Mouse (Mus musculus) ES-CJ7 (cell line): ENCODE data around the gene Nosip.
"Not testable (repeated sequence)": the region's sequence is repeated elsewhere in the genome, so short reads cannot be mapped to it uniquely, and the experiment has no call there.

Source experiments
- DNase-seq: peaks from one replicate; pipeline ENCODE4 v3.0.0; 2011; ENCODE audit warnings: low read depth, low spot score

Nosip gene

DNA sequence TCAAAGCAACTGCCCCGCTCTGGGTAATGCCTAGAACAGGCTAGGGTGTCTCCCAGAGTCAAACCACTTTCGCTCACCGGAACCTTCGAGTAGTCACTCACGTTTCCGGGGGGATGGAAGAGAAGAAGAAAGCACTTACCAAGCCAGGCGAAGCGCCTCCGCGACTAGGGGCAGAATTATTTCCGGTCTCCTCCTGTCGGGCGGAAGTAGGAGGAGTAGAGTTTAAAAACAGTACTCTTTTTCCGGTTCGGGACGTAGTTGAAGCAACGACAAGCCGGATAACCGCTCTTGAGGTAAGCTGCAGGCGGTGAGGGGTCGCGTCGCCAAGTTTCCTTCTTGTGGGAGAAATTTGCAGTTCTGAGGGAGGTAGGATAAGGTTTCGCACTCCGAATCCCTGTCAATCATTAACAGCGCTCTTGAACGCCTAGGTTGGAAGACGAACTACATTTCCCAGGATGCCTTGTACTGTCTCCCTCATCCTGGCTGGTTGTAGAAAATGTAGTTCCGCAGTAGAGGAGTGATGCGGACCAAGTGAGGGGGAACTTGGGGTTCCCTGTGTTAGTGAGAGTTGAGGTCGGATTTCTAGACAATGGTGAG lies at the start of gene Nosip, which contains the start of gene Prrg2:
Gene Nosip (plus strand): TSS at position 191 of the 597 bp plus-strand sequence.
Gene Prrg2 (minus strand): TSS at position 439 of the 597 bp plus-strand sequence.
- DNase-seq = peak; percentile 99

DNA sequence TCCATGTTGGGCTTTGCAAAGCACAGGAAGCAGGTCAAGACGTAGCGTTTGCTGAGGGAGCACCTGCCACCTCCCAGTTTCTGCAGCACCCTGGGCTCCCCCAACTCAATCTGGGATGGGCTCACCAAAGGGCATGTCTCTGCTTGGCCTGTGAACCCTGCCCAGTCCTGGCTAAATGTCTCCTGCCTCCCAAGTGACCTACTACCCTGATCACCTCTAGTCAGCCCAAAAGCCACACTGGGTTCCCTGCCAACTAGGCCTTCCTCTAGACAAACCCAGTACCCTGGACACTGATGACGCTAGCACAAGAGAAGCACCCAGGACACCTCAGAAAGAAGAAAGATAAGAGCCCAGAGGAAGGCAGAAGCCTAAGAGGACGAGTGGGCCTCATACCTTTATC lies 49.4 kb upstream of the Nosip start:
- no peak for DNase-seq

DNA sequence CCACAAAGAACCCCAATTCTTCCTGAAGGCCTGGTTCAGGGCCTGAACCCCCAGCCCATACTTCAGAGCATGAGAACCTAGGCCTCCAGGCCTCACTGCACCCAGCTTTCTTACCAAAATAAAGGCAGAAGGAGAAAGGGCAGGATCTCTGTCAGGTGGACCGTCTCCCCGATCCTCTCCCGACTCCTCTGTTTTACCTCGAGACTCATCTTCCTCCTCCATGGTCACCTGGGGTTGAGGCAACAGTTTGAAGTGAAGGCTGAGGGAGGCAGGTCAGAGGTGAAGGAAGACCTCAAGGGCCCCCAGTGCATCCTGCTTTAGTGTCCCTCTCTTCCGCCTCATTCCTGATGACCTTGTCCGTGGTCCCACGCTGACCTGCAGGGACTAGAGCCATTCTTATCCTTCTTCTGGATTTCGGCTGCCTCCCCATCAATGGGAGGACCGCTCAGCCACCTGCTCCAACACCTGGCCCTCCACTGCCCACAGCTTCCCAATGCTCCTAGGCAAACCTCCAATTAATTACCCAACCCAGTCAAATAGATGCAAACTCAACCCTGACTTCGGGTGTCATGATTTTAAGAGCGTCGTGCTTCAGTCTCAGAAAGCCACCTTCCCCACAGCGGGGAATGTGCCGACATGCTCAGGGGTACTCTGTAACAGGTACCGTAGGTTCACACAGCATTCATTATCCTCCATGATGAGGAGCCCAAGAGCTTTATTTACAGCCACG lies 48.7 kb upstream of the Nosip start:
- DNase-seq = no peak

DNA sequence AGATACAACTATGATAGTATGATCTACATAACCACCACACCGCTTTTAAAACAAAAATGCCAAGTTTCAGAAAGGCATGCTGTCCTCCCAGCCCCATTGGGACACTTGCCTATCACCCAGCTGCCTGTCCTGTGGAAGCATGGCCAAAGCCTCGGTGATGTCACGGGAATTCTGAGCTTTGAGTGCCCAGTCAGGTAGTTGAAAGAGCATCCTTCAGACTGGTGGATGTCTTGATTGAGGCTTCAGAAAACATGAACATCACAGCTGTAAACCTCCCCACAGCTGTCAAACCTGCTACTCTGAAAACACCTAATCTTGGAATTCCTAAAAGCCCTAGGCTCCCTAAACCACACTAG lies 48.2 kb upstream of the Nosip start:
- DNase-seq = no peak

DNA sequence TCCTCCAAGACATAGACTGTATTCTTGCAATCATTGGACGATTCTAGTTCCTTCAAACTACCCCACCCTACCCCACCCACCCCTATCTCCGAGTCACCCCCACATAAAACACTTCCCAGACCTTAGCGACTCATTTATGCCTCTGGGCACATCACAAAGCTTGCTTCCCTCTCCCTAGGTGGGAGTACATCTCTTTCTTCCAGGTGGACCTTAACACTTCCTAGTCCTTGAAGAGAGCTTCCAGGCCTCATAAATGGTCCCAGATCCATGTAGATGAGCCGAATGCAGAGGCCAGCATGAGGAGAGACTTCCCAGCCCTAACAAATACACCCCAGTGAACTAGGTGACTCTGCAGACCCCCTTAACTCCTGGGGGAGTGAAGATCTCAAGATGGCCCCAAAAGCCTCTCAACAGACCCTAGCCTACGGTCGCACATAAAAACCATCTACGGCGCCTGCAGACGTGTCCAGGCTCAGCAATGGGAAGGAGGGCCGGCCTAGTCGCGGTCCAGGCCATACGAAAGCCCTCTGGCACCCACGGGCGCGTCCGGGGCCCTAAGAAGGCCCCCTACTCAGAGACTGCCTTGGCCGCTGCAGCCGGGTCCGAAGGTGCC lies 46.8 kb upstream of the Nosip start:
- no peak for DNase-seq

DNA sequence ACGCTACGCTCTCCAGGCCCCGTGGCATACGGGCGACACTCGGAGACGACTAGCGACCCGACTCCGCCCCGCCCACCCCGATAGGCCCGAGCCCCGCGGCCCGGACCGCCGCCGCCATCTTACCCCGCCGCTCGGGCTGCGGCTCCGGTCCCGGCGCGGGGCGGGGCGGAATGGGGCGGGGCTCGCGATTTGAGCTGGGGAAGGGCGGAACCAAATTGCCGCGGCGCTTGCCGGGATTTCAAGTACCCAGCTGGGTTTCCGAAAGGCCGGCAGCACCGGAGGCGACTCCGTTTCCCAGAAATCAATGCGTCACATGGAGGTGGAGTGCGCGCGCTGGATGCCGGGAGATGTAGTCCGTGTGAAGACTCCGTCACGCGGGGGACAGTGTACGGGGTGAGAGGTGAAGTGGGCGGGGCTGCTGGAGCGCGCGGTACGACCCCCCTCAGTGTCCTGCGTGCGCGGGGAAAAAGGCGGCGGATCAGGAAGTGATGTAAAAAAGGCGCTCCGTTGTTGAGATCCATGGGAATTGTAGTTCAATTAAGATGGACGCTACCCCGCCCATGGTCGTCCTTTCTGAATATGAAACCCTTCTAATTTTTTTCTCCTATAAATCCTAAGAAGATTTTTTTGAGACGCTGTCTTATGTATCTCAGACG lies 46.1 kb upstream of the Nosip start, which contains the start of gene Scaf1:
Gene Scaf1 (minus strand): TSS at position 407 of the 656 bp plus-strand sequence.
- peak; percentile 100 for DNase-seq

DNA sequence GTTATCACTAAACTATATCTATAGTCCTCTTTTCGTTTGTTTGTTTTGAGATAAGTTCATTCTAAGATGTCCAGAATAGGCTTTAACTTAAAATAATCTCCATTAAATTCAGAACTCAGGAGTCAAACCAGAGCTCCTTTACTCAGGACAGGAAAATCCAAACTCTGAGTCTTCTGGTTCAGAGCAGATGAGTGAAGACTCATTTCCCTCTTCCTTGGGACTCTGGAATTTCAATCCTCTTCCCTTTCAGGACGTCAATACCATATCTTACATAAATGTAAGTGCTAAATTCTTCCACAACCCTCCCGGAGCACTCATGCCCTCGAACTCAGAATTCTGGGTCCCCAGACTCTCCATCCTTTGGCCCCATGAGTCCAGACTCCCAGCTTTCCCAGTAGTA lies 45.5 kb upstream of the Nosip start:
- DNase-seq = no peak

DNA sequence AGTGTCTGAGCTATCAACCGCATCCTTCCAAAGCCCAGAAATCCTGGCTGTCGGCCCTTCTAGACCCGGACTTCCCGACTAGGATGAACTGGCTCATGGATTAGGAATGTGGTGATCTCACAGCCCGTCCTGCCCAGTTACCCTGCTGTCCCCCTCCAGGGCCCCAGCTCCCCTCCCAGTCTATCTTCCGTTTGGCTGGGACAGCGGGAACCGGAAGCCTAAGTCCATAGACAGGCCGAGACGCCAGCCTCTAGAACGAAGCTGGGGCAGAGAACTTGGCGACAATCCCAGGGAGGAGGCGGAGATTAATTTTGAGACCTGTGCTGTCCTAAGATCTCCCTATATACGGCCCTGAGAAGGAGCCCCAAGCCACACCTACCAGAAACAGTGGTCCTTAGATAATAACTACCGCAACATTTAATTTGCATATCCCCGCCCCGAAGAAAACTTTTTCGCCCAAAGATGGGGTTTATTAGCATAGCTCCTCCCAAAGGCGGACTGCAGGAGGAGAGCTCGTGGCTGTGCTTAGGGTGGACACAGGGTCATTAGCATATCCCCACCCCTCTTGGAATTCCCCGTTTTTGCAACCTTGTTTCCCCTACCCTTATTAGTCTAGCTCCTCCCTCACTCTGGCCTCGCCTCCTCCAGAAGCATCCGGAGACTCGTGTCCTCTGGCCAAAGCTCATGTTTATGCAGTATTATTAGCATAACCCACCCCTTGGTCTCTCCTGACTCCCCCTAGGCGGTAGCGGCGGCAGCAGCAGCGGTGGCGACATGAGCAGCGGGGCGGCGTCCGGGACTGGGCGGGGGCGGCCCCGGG lies 44.8 kb upstream of the Nosip start, which contains the start of gene Rras:
Gene Rras (plus strand): TSS at position 720 of the 820 bp plus-strand sequence.
- peak; percentile 99 for DNase-seq

DNA sequence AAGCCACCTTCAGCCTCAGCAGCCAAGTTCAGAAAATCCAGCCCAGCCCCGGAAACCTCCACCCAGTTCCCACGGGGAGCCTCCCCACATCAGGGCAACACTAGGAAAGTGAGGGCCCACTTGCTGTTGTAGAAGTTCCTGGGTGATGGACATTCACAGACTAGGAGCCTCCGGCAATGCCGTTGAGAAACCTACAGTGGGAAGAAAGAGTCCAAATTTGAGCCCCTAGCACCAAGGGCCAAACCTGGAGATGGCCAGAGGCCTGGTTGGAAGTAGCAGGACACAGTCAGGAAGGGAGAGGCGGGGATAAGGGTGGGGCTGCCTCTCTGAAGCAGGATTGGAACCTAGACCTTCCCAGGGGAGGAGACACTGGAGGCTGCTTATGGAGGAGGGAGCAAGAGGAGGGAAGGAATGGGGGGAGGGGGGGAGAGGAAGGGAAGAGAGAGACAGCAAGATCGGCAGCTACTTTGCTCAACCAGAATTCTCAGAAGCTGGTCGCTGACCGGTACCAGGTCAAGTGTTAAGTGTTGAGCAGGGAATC lies 43.1 kb upstream of the Nosip start:
- peak; percentile 74 for DNase-seq

DNA sequence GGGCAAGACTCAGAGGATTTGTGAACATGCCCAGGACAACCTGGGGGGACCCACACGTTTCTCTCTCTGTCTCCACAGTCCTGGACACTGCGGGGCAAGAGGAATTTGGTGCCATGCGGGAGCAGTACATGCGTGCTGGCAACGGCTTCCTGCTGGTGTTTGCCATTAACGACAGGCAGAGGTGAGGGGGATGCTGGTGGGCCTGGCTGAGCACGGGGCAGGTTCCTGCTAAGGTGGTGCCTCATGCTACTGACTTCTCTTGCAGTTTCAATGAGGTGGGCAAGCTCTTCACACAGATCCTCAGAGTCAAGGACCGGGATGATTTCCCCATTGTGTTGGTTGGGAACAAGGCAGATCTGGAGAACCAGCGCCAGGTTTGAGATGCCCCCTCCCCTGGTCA lies 42.0 kb upstream of the Nosip start:
- DNase-seq = no peak

DNA sequence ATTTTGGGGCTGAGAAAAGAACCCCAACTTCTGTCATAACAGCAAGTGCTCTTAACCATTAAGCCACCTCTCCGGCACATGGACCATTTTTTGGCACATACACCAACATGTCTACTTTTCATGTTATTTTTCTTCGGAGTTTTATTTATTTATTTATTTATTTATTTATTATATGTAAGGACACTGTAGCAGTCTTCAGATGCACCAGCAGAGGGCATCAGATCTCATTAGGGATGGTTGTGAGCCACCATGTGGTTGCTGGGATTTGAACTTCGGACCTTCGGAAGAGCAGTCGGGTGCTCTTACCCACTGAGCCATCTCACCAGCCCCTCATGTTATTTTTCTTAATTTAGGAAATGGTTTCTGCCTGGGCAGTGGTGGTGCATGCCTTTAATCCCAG lies 38.5 kb upstream of the Nosip start:
- not testable (repeated sequence) for DNase-seq

DNA sequence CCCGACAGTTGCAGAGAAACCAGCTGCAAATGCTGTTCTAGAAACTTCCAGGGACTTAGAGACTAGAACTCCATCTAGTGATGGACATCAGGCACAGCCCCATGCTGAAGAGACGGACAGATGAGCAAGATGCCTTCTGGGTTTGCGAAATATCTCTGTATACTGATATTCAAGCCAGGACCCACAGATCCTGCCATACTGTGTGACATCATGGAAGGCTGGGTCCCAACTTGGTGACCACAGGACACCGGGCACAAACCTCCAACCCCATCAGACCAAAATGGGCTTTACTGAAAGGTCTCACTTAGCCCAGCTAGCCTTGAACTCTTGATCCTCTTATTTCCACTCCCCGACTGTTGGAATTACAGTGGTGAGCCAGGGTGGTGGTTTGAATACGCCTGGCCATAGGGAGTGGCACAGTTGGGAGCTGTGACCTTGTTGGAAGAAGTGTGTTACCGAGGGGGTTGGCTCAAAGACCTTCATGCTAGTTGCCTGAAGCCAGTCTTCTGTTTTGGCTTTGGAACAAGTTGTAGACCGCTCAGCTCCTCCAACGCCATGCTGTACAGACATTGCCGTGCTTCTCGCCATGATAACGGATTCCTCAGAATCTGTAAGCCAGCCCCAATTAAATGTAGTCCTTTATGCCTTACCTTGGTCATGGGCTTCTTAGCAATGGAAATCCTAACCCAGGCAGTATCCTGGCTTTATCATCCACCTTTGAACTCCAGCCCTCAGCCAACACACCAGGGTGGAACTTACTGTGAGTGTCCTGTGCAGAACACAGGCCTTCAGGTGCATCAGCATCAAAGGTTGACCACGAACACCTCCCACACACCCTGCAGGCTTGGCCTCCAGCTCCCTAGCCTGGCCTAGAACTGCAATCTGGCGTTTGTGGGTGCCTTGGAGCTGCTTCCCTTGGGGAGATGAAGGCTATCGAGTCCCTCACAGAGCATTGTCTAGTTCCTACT lies 37.7 kb upstream of the Nosip start:
- DNase-seq = peak; percentile 76

DNA sequence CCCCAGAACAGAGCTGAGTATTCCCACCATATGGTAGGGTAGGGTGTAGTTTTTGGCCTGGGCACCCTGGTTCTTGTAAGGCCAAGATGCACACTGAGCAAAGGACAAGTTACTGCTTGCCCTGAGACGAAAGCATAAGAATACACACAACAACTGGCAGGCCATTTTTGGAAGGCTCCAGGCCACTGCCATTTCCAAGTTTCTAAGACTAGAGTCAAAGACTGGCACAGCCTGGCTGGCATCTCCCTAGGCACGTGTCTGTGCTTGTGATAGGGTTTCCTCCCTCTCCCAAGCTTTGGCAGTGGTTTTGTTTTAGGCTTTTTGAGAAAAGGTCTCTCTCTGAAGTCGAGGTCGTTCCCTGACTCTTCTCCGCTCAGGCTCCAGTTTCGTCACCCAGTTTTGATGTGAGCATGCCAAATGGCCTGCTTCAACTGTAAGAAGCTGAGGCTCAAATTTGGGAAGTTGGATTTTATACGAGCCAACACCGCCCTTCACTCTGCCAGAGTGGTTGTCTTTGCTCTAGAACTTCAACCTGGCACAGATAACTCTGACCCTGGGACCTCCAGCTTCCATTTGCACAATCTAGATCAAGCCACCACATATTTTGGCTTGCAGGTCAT lies 36.5 kb upstream of the Nosip start:
- DNase-seq = no peak

DNA sequence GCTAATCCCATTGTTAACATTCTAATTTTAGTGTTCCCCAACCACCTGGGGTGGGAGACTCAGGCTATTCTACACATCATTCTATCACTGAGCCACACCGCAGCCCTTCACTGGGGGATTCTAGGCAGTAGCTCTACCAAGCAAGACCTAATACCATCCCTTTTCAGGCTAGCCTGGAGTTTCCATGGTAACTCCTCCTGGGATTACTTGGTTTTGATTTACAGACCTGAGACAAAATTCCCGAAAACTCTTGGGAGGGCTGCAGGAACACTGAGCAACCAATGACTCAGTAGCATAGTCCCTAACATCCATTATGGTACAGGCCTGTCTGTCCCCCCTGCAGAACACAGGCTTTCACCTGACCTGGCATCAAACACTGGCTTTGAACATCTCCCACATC lies 36.0 kb upstream of the Nosip start:
- DNase-seq = no peak

DNA sequence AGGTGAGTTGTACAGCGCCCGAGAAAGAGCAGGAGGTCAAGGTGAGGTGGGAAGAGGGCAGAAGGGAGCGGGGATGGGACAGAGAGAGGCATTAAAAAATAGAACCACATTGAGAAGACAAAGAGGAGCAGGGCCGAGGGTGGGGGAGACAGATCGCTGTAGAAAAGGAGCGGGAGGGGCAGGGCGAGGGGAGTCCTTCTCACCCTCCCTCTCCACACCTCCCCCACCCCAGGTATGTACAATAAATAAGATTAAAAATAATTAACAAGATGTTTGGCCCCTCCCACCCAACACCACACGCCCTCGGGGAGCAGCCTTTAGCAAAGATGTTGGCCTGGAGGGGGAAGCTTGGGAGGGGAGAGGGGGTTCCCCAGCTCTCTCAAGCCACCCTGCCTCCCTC lies 34.5 kb upstream of the Nosip start:
- no peak for DNase-seq

DNA sequence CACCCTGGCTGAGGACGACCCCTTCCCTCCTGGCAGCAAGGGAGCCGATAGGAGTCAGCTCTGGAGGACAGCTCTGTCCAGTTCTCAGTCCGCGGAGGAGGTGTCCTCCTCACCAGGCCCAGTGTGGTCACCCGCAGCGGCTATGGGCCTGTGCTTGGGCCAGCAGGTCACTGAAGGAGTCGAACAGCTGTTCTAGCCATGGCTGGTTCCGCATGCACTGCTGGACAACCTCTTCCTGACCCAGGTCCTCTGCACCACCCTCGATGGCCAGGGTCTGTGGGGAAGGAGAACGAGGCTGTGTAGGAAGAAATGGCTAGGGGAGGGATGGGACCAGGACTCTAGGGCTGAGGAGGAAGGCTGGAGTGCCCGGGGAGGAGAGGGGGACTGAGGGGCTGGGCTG lies 33.9 kb upstream of the Nosip start:
- DNase-seq = no peak

DNA sequence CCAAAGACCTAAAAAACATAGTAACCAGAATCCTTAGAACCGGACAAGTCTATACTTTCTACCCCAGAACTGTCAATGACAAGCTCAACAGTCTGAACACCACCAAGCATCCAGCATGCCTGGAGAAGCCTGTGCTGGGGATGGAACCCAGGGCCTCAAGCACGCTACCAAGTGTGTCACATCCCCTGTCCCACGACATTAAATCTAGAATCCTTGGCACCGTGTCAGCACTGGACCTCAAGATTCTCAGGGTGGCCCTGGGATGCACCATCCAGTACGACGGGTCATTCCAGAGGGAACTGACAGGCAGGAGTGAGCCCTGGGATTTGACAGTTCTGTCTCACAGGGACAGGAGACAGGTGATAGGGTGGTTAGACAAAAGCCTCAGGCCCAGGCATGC lies 32.2 kb upstream of the Nosip start:
- DNase-seq = no peak

DNA sequence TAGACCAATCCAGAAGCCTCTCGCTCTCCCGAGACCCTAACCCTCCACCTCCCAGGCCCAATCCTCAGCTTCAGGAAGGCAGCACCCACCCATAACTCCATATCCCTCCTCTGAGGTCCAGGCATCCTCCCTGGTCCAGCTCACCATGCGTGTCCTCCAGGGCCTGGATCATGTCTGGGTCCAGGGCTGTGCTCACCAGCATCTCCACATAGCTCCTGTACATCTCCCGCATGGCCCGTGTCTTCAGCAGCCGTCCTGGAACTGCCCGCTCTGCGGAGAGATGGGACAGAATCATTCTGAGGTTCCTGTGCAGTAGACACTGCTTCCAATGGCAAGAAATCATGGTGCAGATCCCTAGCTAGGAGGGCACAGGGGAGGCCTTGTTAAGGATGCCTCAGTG lies 31.4 kb upstream of the Nosip start:
- no peak for DNase-seq

DNA sequence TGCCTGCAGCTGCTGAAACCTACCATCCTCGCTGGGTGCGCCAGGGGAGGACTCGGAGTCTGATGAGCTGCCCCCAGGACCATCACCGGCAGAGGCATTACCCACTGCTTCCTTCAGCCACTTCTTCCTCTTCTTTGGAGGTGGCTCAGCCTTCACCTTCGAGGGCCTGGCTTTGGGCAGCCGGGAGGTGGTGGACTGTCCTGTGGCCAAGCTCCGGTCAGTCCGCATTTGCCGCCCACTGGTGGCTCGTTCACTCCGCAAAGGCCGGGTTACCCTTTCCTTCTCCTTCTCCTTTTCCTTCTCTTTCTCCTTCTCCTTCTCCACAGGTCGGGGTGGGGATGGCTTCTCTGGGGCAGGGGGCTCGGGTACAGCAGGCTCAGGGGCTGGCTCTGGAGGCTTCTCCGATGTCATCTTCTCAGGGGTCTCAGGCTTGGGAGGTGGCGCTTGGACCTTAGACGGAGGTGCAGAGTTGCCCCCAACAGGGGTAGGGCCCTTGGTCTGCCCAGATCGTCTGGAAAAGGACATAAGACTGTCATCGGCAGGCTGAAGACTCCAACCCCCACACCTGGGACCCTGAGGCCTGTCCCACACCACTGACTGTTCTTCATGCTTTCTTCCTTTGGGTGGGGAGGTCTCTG lies 28.4 kb upstream of the Nosip start:
- DNase-seq = no peak
